Mouse (Mus musculus): ENCODE data around the gene Retreg1. TPM values are rescaled to one million over a fixed set of nuclear protein-coding genes. Genes with fewer than 3 reads are reported as not detected.
A peak's percentile ranks its signal among the peaks of the same experiment; 100 is the strongest.

The Retreg1 gene
- polyA plus RNA-seq, 1 experiment from 2014 or later = 10.1 TPM

GRCm38 (mm10) chr15:25844771-25845170 lies 1.8 kb downstream of the Retreg1 start:
- Histone ChIP-seq H3K4me3 (ENCODE audit: low read depth, low read length) (no peak overlapping the region), H3K9ac (ENCODE audit: low read depth, low read length) (no peak overlapping the region), H3K4me2 (ENCODE audit: low read depth, low read length) (no peak overlapping the region), H3K36me3 (ENCODE audit: control insufficient read depth, insufficient read depth) (no peaks in the 10 kb centered on the region), H3K4me1 (ENCODE audit: control insufficient read depth, low read depth, low read length) (peaks cover 3% of the 10 kb centered on the region), H3K27me3 (ENCODE audit: control insufficient read depth, insufficient read depth, low read depth, low read length) (peaks cover 28% of the 10 kb centered on the region), H3K27ac (ENCODE audit: low read length) (no peak overlapping the region), H3K9me3 (replicated peaks; ENCODE audit: control insufficient read depth, low read length) (no peaks in the 10 kb centered on the region)
- 40% methylated on average over 4 of the region's 4 CpGs for WGBS (ENCODE audit: insufficient replicate concordance)
- no peak for ATAC-seq (ENCODE audit: low read depth)

GRCm38 (mm10) chr15:25847576-25848168 lies 4.7 kb downstream of the Retreg1 start:
- no peaks in the 10 kb centered on the region for H3K9me3 ChIP-seq (replicated peaks; ENCODE audit: control insufficient read depth, low read length)
- H3K27me3 ChIP-seq (ENCODE audit: control insufficient read depth, insufficient read depth, low read depth, low read length) = peaks cover 17% of the 10 kb centered on the region
- H3K9ac ChIP-seq (ENCODE audit: low read depth, low read length) = no peak overlapping the region
- H3K36me3 ChIP-seq (ENCODE audit: control insufficient read depth, insufficient read depth) = no peaks in the 10 kb centered on the region
- no peak for ATAC-seq (ENCODE audit: low read depth)
- H3K27ac ChIP-seq (ENCODE audit: low read length) = no peak overlapping the region
- H3K4me3 ChIP-seq (ENCODE audit: low read depth, low read length) = no peak overlapping the region
- peaks cover 2% of the 10 kb centered on the region for H3K4me1 ChIP-seq (ENCODE audit: control insufficient read depth, low read depth, low read length)
- 77% methylated on average over 1 of the region's 1 CpGs for WGBS (ENCODE audit: insufficient replicate concordance)
- H3K4me2 ChIP-seq (ENCODE audit: low read depth, low read length) = no peak overlapping the region

GRCm38 (mm10) chr15:25850552-25850951 lies 7.6 kb downstream of the Retreg1 start:
- Histone ChIP-seq H3K4me1 (ENCODE audit: control insufficient read depth, low read depth, low read length) (no peaks in the 10 kb centered on the region), H3K36me3 (ENCODE audit: control insufficient read depth, insufficient read depth) (no peaks in the 10 kb centered on the region), H3K27me3 (ENCODE audit: control insufficient read depth, insufficient read depth, low read depth, low read length) (no peaks in the 10 kb centered on the region), H3K27ac (ENCODE audit: low read length) (no peak overlapping the region), H3K4me2 (ENCODE audit: low read depth, low read length) (no peak overlapping the region), H3K4me3 (ENCODE audit: low read depth, low read length) (no peak overlapping the region), H3K9ac (ENCODE audit: low read depth, low read length) (no peak overlapping the region), H3K9me3 (replicated peaks; ENCODE audit: control insufficient read depth, low read length) (no peaks in the 10 kb centered on the region)
- WGBS (ENCODE audit: insufficient replicate concordance) = 64% methylated on average over 11 of the region's 11 CpGs
- no peak for ATAC-seq (ENCODE audit: low read depth)

- Histone ChIP-seq H3K36me3 (ENCODE audit: control insufficient read depth, insufficient read depth) (no peaks in the 10 kb centered on the region), H3K4me1 (ENCODE audit: control insufficient read depth, low read depth, low read length) (no peaks in the 10 kb centered on the region; the same call in 1 of the 2 replicates), H3K4me3 (ENCODE audit: low read depth, low read length) (no peak overlapping the region), H3K27me3 (ENCODE audit: control insufficient read depth, insufficient read depth, low read depth, low read length) (no peaks in the 10 kb centered on the region), H3K9ac (ENCODE audit: low read depth, low read length) (no peak overlapping the region), H3K9me3 (replicated peaks; ENCODE audit: control insufficient read depth, low read length) (no peaks in the 10 kb centered on the region), H3K4me2 (ENCODE audit: low read depth, low read length) (no peak overlapping the region), H3K27ac (ENCODE audit: low read length) (no peak overlapping the region)
- 59% methylated on average over 18 of the region's 18 CpGs for WGBS (ENCODE audit: insufficient replicate concordance)
- no peak for ATAC-seq (ENCODE audit: low read depth)
Observed at GRCm38 (mm10) chr15:25854270-25854904, 11.4 kb downstream of the Retreg1 start.

GRCm38 (mm10) chr15:25858611-25859058 lies 15.7 kb downstream of the Retreg1 start:
- peak; percentile 24; the same call in 1 of the 2 replicates for ATAC-seq (ENCODE audit: low read depth)
- no peak overlapping the region for H3K9ac ChIP-seq (ENCODE audit: low read depth, low read length)
- no peak overlapping the region for H3K27ac ChIP-seq (ENCODE audit: low read length)
- no peaks in the 10 kb centered on the region for H3K9me3 ChIP-seq (replicated peaks; ENCODE audit: control insufficient read depth, low read length)
- H3K4me1 ChIP-seq (ENCODE audit: control insufficient read depth, low read depth, low read length) = no peaks in the 10 kb centered on the region; the same call in 1 of the 2 replicates
- H3K36me3 ChIP-seq (ENCODE audit: control insufficient read depth, insufficient read depth) = no peaks in the 10 kb centered on the region
- H3K4me2 ChIP-seq (ENCODE audit: low read depth, low read length) = peak overlapping the region; percentile 4; the same call in 1 of the 2 replicates
- no peaks in the 10 kb centered on the region for H3K27me3 ChIP-seq (ENCODE audit: control insufficient read depth, insufficient read depth, low read depth, low read length)
- WGBS (ENCODE audit: insufficient replicate concordance) = 48% methylated on average over 11 of the region's 12 CpGs
- no peak overlapping the region for H3K4me3 ChIP-seq (ENCODE audit: low read depth, low read length)

- Histone ChIP-seq H3K4me2 (ENCODE audit: low read depth, low read length) (no peak overlapping the region), H3K9me3 (replicated peaks; ENCODE audit: control insufficient read depth, low read length) (no peaks in the 10 kb centered on the region), H3K27ac (ENCODE audit: low read length) (no peak overlapping the region), H3K27me3 (ENCODE audit: control insufficient read depth, insufficient read depth, low read depth, low read length) (no peaks in the 10 kb centered on the region), H3K36me3 (ENCODE audit: control insufficient read depth, insufficient read depth) (no peaks in the 10 kb centered on the region), H3K9ac (ENCODE audit: low read depth, low read length) (no peak overlapping the region), H3K4me3 (ENCODE audit: low read depth, low read length) (no peak overlapping the region), H3K4me1 (ENCODE audit: control insufficient read depth, low read depth, low read length) (no peaks in the 10 kb centered on the region; the same call in 1 of the 2 replicates)
- ATAC-seq (ENCODE audit: low read depth) = no peak
- 29% methylated on average over 3 of the region's 3 CpGs for WGBS (ENCODE audit: insufficient replicate concordance)
Observed at GRCm38 (mm10) chr15:25859469-25859868, 16.5 kb downstream of the Retreg1 start.

- no peak for ATAC-seq (ENCODE audit: low read depth)
Observed at GRCm38 (mm10) chr15:25861900-25862299, 18.9 kb downstream of the Retreg1 start.

GRCm38 (mm10) chr15:25865605-25866004 lies 22.6 kb downstream of the Retreg1 start:
- 0 out of 2 replicates have a peak, but pooled peaks have one; percentile 19 for ATAC-seq (ENCODE audit: low read depth)
- Histone ChIP-seq H3K4me3 (ENCODE audit: low read depth, low read length) (no peak overlapping the region), H3K27me3 (ENCODE audit: control insufficient read depth, insufficient read depth, low read depth, low read length) (no peaks in the 10 kb centered on the region), H3K9ac (ENCODE audit: low read depth, low read length) (no peak overlapping the region), H3K4me1 (ENCODE audit: control insufficient read depth, low read depth, low read length) (no peaks in the 10 kb centered on the region), H3K4me2 (ENCODE audit: low read depth, low read length) (no peak overlapping the region), H3K27ac (ENCODE audit: low read length) (no peak overlapping the region), H3K9me3 (replicated peaks; ENCODE audit: control insufficient read depth, low read length) (no peaks in the 10 kb centered on the region), H3K36me3 (ENCODE audit: control insufficient read depth, insufficient read depth) (no peaks in the 10 kb centered on the region)
- WGBS (ENCODE audit: insufficient replicate concordance) = 56% methylated on average over 3 of the region's 3 CpGs

More at GRCm38 (mm10) chr15:25861900-25862299, 18.9 kb downstream of the Retreg1 start:
- Histone ChIP-seq H3K4me2 (ENCODE audit: low read depth, low read length) (no peak overlapping the region), H3K9me3 (replicated peaks; ENCODE audit: control insufficient read depth, low read length) (no peaks in the 10 kb centered on the region), H3K4me3 (ENCODE audit: low read depth, low read length) (no peak overlapping the region), H3K36me3 (ENCODE audit: control insufficient read depth, insufficient read depth) (no peaks in the 10 kb centered on the region), H3K27me3 (ENCODE audit: control insufficient read depth, insufficient read depth, low read depth, low read length) (no peaks in the 10 kb centered on the region), H3K4me1 (ENCODE audit: control insufficient read depth, low read depth, low read length) (no peaks in the 10 kb centered on the region; the same call in 1 of the 2 replicates), H3K27ac (ENCODE audit: low read length) (no peak overlapping the region), H3K9ac (ENCODE audit: low read depth, low read length) (no peak overlapping the region)
- 54% methylated on average over 7 of the region's 7 CpGs for WGBS (ENCODE audit: insufficient replicate concordance)

GRCm38 (mm10) chr15:25866106-25866505 lies 23.1 kb downstream of the Retreg1 start:
- no peak overlapping the region for H3K4me2 ChIP-seq (ENCODE audit: low read depth, low read length)
- 0 out of 2 replicates have a peak, but pooled peaks have one; percentile 21 for ATAC-seq (ENCODE audit: low read depth)
- no peaks in the 10 kb centered on the region for H3K9me3 ChIP-seq (replicated peaks; ENCODE audit: control insufficient read depth, low read length)
- H3K9ac ChIP-seq (ENCODE audit: low read depth, low read length) = no peak overlapping the region
- WGBS (ENCODE audit: insufficient replicate concordance) = 62% methylated on average over 6 of the region's 6 CpGs
- H3K36me3 ChIP-seq (ENCODE audit: control insufficient read depth, insufficient read depth) = no peaks in the 10 kb centered on the region
- no peak overlapping the region for H3K4me3 ChIP-seq (ENCODE audit: low read depth, low read length)
- no peaks in the 10 kb centered on the region for H3K4me1 ChIP-seq (ENCODE audit: control insufficient read depth, low read depth, low read length)
- H3K27ac ChIP-seq (ENCODE audit: low read length) = no peak overlapping the region
- H3K27me3 ChIP-seq (ENCODE audit: control insufficient read depth, insufficient read depth, low read depth, low read length) = no peaks in the 10 kb centered on the region

All from liver, embryonic 16.5 days (tissue).